Mouse (Mus musculus) MEL (cell line): ENCODE data around the gene Sash1. TPM values are rescaled to one million over a fixed set of nuclear protein-coding genes. Genes with fewer than 3 reads are reported as not detected.

Source experiments
- DNase-seq: peaks from one replicate; pipeline ENCODE4 v3.0.0; 2011; ENCODE audit warnings: low read depth, low spot score
- H3K27ac ChIP-seq: 2 replicates; pipeline ENCODE4 v1.5.1; 2012; ENCODE audit warnings: low read depth, mild to moderate bottlenecking, control low read depth, low read length, moderate library complexity; ENCODE audit not compliant: control insufficient read depth
- H3K27me3 ChIP-seq, 2 experiments: fragments of 150-350 bp in 1 of 2; sonication (generic) in 1 of 2; 2 replicates each; pipeline ENCODE4 v1.6.1; 2012; ENCODE audit warnings: low read length in 2 of 2, mild to moderate bottlenecking in 2 of 2, improper control_type of control experiment in 1 of 2, moderate library complexity in 1 of 2; ENCODE audit not compliant: insufficient read depth in 2 of 2, control insufficient read depth in 1 of 2
- H3K36me3 ChIP-seq, 2 experiments: 2 replicates each; pipeline ENCODE4 v1.6.1; 2012 to 2014; ENCODE audit warnings: low read length in 2 of 2, improper control_type of control experiment in 1 of 2, inconsistent platforms in 1 of 2, mild to moderate bottlenecking in 1 of 2; ENCODE audit not compliant: insufficient read depth in 2 of 2, control insufficient read depth in 1 of 2
- H3K4me1 ChIP-seq, 2 experiments: fragments of 150-350 bp in 1 of 2; sonication (generic) in 1 of 2; 2 replicates each; pipeline ENCODE4 v1.6.1; 2012; ENCODE audit warnings: low read length in 2 of 2, improper control_type of control experiment in 1 of 2, mild to moderate bottlenecking in 1 of 2; ENCODE audit not compliant: insufficient read depth in 2 of 2, control insufficient read depth in 1 of 2
- H3K4me3 ChIP-seq, 2 experiments: fragments of 150-350 bp in 1 of 2; sonication (generic) in 1 of 2; 2 replicates each; pipeline ENCODE4 v1.5.1; 2012; ENCODE audit warnings: low read depth in 2 of 2, low read length in 2 of 2, mild to moderate bottlenecking in 2 of 2, moderate library complexity in 2 of 2, control low read depth in 1 of 2, improper control_type of control experiment in 1 of 2; ENCODE audit not compliant: control insufficient read depth in 1 of 2, insufficient read depth in 1 of 2
- H3K79me2 ChIP-seq: 2 replicates; pipeline ENCODE4 v1.6.1; 2012; ENCODE audit warnings: mild to moderate bottlenecking, low read length, moderate library complexity; ENCODE audit not compliant: control insufficient read depth, poor library complexity, insufficient read depth
- H3K9ac ChIP-seq: 2 replicates; pipeline ENCODE4 v1.6.1; 2012; ENCODE audit warnings: low read depth, mild to moderate bottlenecking, control low read depth, low read length, moderate library complexity; ENCODE audit not compliant: control insufficient read depth, poor library complexity, severe bottlenecking
- H3K9me3 ChIP-seq: fragments of 150-350 bp; sonication (generic); replicated peaks from 2 replicates; pipeline ENCODE4 v1.6.1; 2012; ENCODE audit warnings: mild to moderate bottlenecking, low read length, improper control_type of control experiment, moderate library complexity; ENCODE audit not compliant: insufficient read depth
- BHLHE40 ChIP-seq: IDR thresholded peaks from 2 replicates; pipeline ENCODE4 v1.6.1; 2012; ENCODE audit warnings: low read depth, mild to moderate bottlenecking, inconsistent platforms, low read length, improper control_type of control experiment, borderline replicate concordance
- CHD1 ChIP-seq: IDR thresholded peaks from 2 replicates; pipeline ENCODE4 v1.6.1; 2012; ENCODE audit warnings: low read depth, mild to moderate bottlenecking, inconsistent platforms, low read length, improper control_type of control experiment
- CHD2 ChIP-seq: IDR thresholded peaks from 2 replicates; pipeline ENCODE4 v1.6.1; 2011; ENCODE audit warnings: low read length, improper control_type of control experiment
- CTCF ChIP-seq, 3 experiments: IDR thresholded peaks in 2 of 3; conservative IDR thresholded peaks in 1 of 3; 2 replicates each; pipeline ENCODE4 v1.5.1; 2011 to 2012; ENCODE audit warnings: low read length in 3 of 3, low read depth in 2 of 3, mild to moderate bottlenecking in 2 of 3, improper control_type of control experiment in 1 of 3, inconsistent platforms in 1 of 3, mixed read lengths in 1 of 3, moderate library complexity in 1 of 3; ENCODE audit not compliant: control insufficient read depth in 1 of 3, insufficient read depth in 1 of 3, poor library complexity in 1 of 3, severe bottlenecking in 1 of 3
- E2F4 ChIP-seq: IDR thresholded peaks from 2 replicates; pipeline ENCODE4 v1.6.1; 2011; ENCODE audit warnings: low read depth, low read length, improper control_type of control experiment, borderline replicate concordance
- ELF1 ChIP-seq: IDR thresholded peaks from 2 replicates; pipeline ENCODE4 v1.6.1; 2014; ENCODE audit warnings: low read depth, mild to moderate bottlenecking, inconsistent platforms, low read length, improper control_type of control experiment, moderate library complexity
- EP300 ChIP-seq, 2 experiments: IDR thresholded peaks; 2 replicates each; pipeline ENCODE4 v1.6.1; 2011; ENCODE audit warnings: improper control_type of control experiment in 2 of 2, low read length in 2 of 2, low read depth in 1 of 2, mild to moderate bottlenecking in 1 of 2
- ETS1 ChIP-seq: IDR thresholded peaks from 2 replicates; pipeline ENCODE4 v1.6.1; 2012; ENCODE audit warnings: low read depth, mild to moderate bottlenecking, inconsistent platforms, low read length, improper control_type of control experiment, moderate library complexity
- HCFC1 ChIP-seq: IDR thresholded peaks from 2 replicates; pipeline ENCODE4 v1.6.1; 2012; ENCODE audit warnings: low read depth, mild to moderate bottlenecking, inconsistent platforms, low read length, improper control_type of control experiment, moderate library complexity
- JUND ChIP-seq: IDR thresholded peaks from 2 replicates; pipeline ENCODE4 v1.6.1; 2011; ENCODE audit warnings: low read depth, mild to moderate bottlenecking, improper control_type of control experiment, low read length
- MAFK ChIP-seq: IDR thresholded peaks from 2 replicates; pipeline ENCODE4 v1.6.1; 2011; ENCODE audit warnings: low read depth, mild to moderate bottlenecking, low read length, improper control_type of control experiment, borderline replicate concordance
- MEF2A ChIP-seq: IDR thresholded peaks from 2 replicates; pipeline ENCODE4 v1.6.1; 2014; ENCODE audit warnings: low read depth, mild to moderate bottlenecking, inconsistent platforms, low read length, improper control_type of control experiment; ENCODE audit not compliant: poor library complexity, insufficient replicate concordance, severe bottlenecking; ENCODE audit errors: extremely low read depth
- MYB ChIP-seq: IDR thresholded peaks from 2 replicates; pipeline ENCODE4 v1.6.1; 2011; ENCODE audit warnings: mild to moderate bottlenecking, low read depth, low read length, improper control_type of control experiment
- NELFE ChIP-seq: IDR thresholded peaks from 2 replicates; pipeline ENCODE4 v1.6.1; 2011; ENCODE audit warnings: low read depth, low read length, improper control_type of control experiment
- NRF1 ChIP-seq: IDR thresholded peaks from 2 replicates; pipeline ENCODE4 v1.6.1; 2014; ENCODE audit warnings: low read depth, mild to moderate bottlenecking, inconsistent platforms, low read length, improper control_type of control experiment, moderate library complexity; ENCODE audit not compliant: poor library complexity, insufficient read depth, severe bottlenecking
- POLR2A ChIP-seq, 2 experiments: IDR thresholded peaks; 2 replicates each; pipeline ENCODE4 v1.6.1; 2011 to 2012; ENCODE audit warnings: low read length in 2 of 2, mild to moderate bottlenecking in 2 of 2, control low read depth in 1 of 2, improper control_type of control experiment in 1 of 2, low read depth in 1 of 2, moderate library complexity in 1 of 2; ENCODE audit not compliant: control insufficient read depth in 1 of 2, insufficient read depth in 1 of 2, poor library complexity in 1 of 2
- POLR2AphosphoS2 ChIP-seq: IDR thresholded peaks from 2 replicates; pipeline ENCODE4 v1.6.1; 2011; ENCODE audit warnings: low read length, improper control_type of control experiment
- POLR2AphosphoS5 ChIP-seq: IDR thresholded peaks from 2 replicates; pipeline ENCODE4 v1.6.1; 2012; ENCODE audit warnings: low read depth, borderline replicate concordance, mild to moderate bottlenecking, inconsistent platforms, low read length, moderate library complexity, mixed read lengths
- RCOR1 ChIP-seq: IDR thresholded peaks from 2 replicates; pipeline ENCODE4 v1.6.1; 2012; ENCODE audit warnings: low read depth, mild to moderate bottlenecking, inconsistent platforms, low read length, improper control_type of control experiment
- SMC3 ChIP-seq: IDR thresholded peaks from 2 replicates; pipeline ENCODE4 v1.6.1; 2011; ENCODE audit warnings: low read depth, low read length, improper control_type of control experiment
- TCF12 ChIP-seq: IDR thresholded peaks from 2 replicates; pipeline ENCODE4 v1.6.1; 2014; ENCODE audit warnings: low read depth, mild to moderate bottlenecking, inconsistent platforms, low read length, improper control_type of control experiment, moderate library complexity
- UBTF ChIP-seq: IDR thresholded peaks from 2 replicates; pipeline ENCODE4 v1.6.1; 2012; ENCODE audit warnings: low read depth, mild to moderate bottlenecking, inconsistent platforms, low read length, improper control_type of control experiment, moderate library complexity, borderline replicate concordance; ENCODE audit not compliant: insufficient read depth
- ZNF384 ChIP-seq: IDR thresholded peaks from 2 replicates; pipeline ENCODE4 v1.6.1; 2012; ENCODE audit warnings: low read depth, mild to moderate bottlenecking, inconsistent platforms, low read length, improper control_type of control experiment
- polyA plus RNA-seq, 2 experiments: library from polyadenylated mRNA; stranded (reverse) in 1 of 2; unstranded in 1 of 2; fragments of >175 nt in 1 of 2; fragments of >200 nt in 1 of 2; gene quantifications; 2 replicates each; pipeline versions ENCODE4 v1.2.1 to v1.2.4; 2012; ENCODE audit warnings: low replicate concordance in 2 of 2, low read depth in 1 of 2; ENCODE audit not compliant: insufficient read length in 2 of 2, insufficient read depth in 1 of 2, missing spikeins in 1 of 2
- total RNA-seq: library from RNA; depleted of rRNA; stranded (reverse); fragments of 300-350 nt; gene quantifications from 2 replicates; pipeline ENCODE4 v1.2.3, GENCODE M21; 2012

Sash1 gene
- total and polyA plus RNA-seq, 3 experiments: not detected

DNA sequence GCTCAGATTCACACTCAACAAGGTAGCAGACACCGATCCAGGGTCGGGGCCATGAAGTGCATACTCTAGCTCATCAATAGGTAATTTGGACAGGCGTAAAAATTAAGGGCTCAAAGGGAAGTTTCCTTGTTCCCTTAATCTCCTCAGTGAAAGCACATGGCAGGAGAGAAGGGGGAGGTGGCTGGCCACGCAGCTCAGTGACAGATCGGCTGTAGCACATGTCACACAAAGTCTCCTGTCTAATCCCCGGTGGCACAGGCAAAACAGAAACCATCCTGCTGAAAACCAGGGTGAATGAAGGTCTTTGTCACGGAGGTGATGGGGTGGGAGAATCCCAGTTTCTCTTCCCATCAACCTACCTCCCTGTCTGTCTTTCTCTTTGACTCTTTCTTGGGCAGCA is 75.4 kb downstream of the Sash1 start:
- Histone ChIP-seq H3K36me3 (no peaks in the 10 kb centered on the region), H3K9ac (no peak overlapping the region), H3K27ac (no peak overlapping the region), H3K79me2 (no peaks in the 10 kb centered on the region), H3K27me3 (no peaks in the 10 kb centered on the region), H3K9me3 (no peaks in the 10 kb centered on the region), H3K4me1 (no peaks in the 10 kb centered on the region), H3K4me3 (no peak overlapping the region)
- TF ChIP-seq TCF12 (no peak), RCOR1 (no peak), CHD2 (no peak), ZNF384 (no peak), POLR2AphosphoS5 (no peak), MYB (no peak), E2F4 (no peak), EP300 (IDR thresholded peaks at IDR 0.05; ENCODE audit: low read depth in 1 of 2, low read length in 2 of 2) (no peak), BHLHE40 (no peak), NRF1 (no peak), HCFC1 (no peak)
- DNase-seq: no peak

DNA sequence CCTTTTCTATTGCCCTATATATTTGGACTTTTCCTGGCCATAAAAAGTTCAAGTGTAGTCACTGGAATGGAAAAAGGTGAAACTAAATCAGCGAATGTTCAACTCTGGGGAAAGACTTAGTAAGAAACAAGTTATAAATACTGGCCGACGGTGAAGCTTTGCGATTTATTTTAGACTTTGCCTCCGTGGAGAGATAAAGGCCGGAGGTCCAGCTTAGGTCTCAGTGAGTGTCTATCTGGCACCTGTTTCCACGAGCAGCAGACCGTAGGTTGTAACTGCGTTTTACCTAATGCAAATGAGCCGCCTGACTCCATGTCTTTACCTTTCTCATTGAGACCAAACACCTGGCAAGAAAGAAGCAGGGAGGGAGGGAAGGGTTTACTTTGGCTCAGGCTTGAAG is 77.5 kb downstream of the Sash1 start:
- H3K4me1 ChIP-seq: no peaks in the 10 kb centered on the region
- no peak for TF ChIP-seq E2F4
- no peak for TF ChIP-seq ELF1
- TF ChIP-seq MEF2A: no peak
- no peak for TF ChIP-seq CHD1
- no peak for TF ChIP-seq MYB
- no peak for TF ChIP-seq JUND
- TF ChIP-seq HCFC1: no peak
- TF ChIP-seq MAFK: no peak
- TF ChIP-seq EP300 (IDR thresholded peaks at IDR 0.05; ENCODE audit: low read depth in 1 of 2, low read length in 2 of 2): no peak
- no peak for TF ChIP-seq ETS1
- TF ChIP-seq POLR2AphosphoS2: no peak
- TF ChIP-seq UBTF: no peak
- TF ChIP-seq NELFE: no peak
- TF ChIP-seq ZNF384: no peak
- TF ChIP-seq TCF12: no peak
- no peak for TF ChIP-seq SMC3
- no peak for TF ChIP-seq RCOR1
- no peak for TF ChIP-seq CTCF (IDR thresholded peaks at IDR 0.05 in 2 of 3, conservative IDR thresholded peaks at IDR 0.05 in 1 of 3; ENCODE audit: control insufficient read depth in 1 of 3, insufficient read depth in 1 of 3, low read depth in 2 of 3, low read length in 3 of 3, poor library complexity in 1 of 3, severe bottlenecking in 1 of 3)
- TF ChIP-seq POLR2A (IDR thresholded peaks at IDR 0.05; ENCODE audit: control insufficient read depth in 1 of 2, insufficient read depth in 1 of 2, low read depth in 1 of 2, low read length in 2 of 2, poor library complexity in 1 of 2): no peak
- no peaks in the 10 kb centered on the region for H3K27me3 ChIP-seq
- no peaks in the 10 kb centered on the region for H3K9me3 ChIP-seq
- DNase-seq: no peak
- no peak overlapping the region for H3K27ac ChIP-seq
- no peaks in the 10 kb centered on the region for H3K79me2 ChIP-seq
- no peak overlapping the region for H3K4me3 ChIP-seq
- no peak overlapping the region for H3K9ac ChIP-seq
- no peaks in the 10 kb centered on the region for H3K36me3 ChIP-seq
